Mouse (Mus musculus): ENCODE measurements around the gene Acmsd. TPM values are rescaled to one million over a fixed set of nuclear protein-coding genes. Genes with fewer than 3 reads are reported as not detected.

Acmsd gene
- polyA plus RNA-seq, 1 experiment from 2014 or later = 0.12 TPM

DNA sequence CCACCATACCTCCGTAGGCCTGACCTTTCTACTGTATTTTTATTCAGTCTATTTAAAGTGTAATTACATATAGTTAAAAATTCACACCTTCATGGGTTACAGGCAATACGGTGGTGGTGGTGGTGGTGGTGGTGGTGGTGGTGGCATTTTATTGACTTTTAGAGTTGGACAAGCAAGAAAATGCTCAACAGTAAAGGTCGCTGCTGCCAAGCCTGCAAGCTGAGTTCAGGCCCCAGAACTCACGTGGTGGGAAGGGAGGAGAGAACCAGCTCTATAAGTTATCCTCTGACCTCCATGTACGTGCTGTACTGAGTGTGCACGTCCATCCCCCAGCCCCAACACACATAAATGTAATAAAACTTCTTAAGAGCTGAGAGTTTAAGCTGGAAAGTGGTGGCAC, 87.2 kb downstream of the Acmsd start:
- no peaks in the 10 kb centered on the region for H3K36me3 ChIP-seq (ENCODE audit: control insufficient read depth, insufficient read depth, low read length)
- no peak overlapping the region for H3K27ac ChIP-seq (replicated peaks in 1 of 2; ENCODE audit: control insufficient read depth in 1 of 2, insufficient read depth in 1 of 2, low read depth in 2 of 2, low read length in 2 of 2)
- no peak overlapping the region for H3K9ac ChIP-seq (ENCODE audit: low read length)
- H3K4me3 ChIP-seq (ENCODE audit: control insufficient read depth in 1 of 2, insufficient read depth in 1 of 2, low read depth in 1 of 2, low read length in 2 of 2) = no peak overlapping the region
- no peak overlapping the region for H3K4me2 ChIP-seq (ENCODE audit: low read length)
- no peaks in the 10 kb centered on the region for H3K9me3 ChIP-seq (ENCODE audit: control insufficient read depth, low read length)
- 78% methylated on average over 6 of the region's 6 CpGs for WGBS
- no peaks in the 10 kb centered on the region for H3K27me3 ChIP-seq (ENCODE audit: control insufficient read depth, insufficient read depth, low read length)
- H3K4me1 ChIP-seq (ENCODE audit: control insufficient read depth in 2 of 2, insufficient read depth in 2 of 2, low read length in 2 of 2) = peaks cover 3 to 7% of the 10 kb centered on the region in 2 experiments; a peak in 1 of 4 replicates
- ATAC-seq (ENCODE audit: insufficient number of reproducible peaks, insufficient read depth, low FRiP score, low read depth) = no peak

Other genes starting within 250 kb of the Acmsd start
- 28.8 and 31.6 TPM in 2 replicates for gene Tmem163, start 49.9 kb upstream of the Acmsd start, polyA plus RNA-seq (2014; fragmentation: Nextera tagmentation; extraction: Ambion mirVana)
- 61.6 and 62.2 TPM in 2 replicates for gene Ccnt2, start 44.8 kb downstream of the Acmsd start, polyA plus RNA-seq (2014; fragmentation: Nextera tagmentation; extraction: Ambion mirVana)
- not detected in 2 replicates for gene Map3k19, start 125.6 kb downstream of the Acmsd start, polyA plus RNA-seq (2014; fragmentation: Nextera tagmentation; extraction: Ambion mirVana)
- gene Rab3gap1, start 139.4 kb downstream of the Acmsd start, polyA plus RNA-seq (2014; fragmentation: Nextera tagmentation; extraction: Ambion mirVana) = 29.7 and 30.1 TPM in 2 replicates

Data from heart, embryonic 14.5 days (tissue).